Mouse (Mus musculus) bone marrow macrophage, adult 2 months (primary cell): ENCODE measurements around the gene Gm3625.

ENCODE experiments used
- CTCF ChIP-seq: IDR thresholded peaks from 2 replicates; pipeline ENCODE4 v1.5.1; 2012; ENCODE audit warnings: low read depth, mild to moderate bottlenecking, low read length, moderate library complexity
- POLR2A ChIP-seq: IDR thresholded peaks from 2 replicates; pipeline ENCODE4 v1.6.1; 2012; ENCODE audit warnings: mild to moderate bottlenecking, low read depth, low read length, borderline replicate concordance

DNA sequence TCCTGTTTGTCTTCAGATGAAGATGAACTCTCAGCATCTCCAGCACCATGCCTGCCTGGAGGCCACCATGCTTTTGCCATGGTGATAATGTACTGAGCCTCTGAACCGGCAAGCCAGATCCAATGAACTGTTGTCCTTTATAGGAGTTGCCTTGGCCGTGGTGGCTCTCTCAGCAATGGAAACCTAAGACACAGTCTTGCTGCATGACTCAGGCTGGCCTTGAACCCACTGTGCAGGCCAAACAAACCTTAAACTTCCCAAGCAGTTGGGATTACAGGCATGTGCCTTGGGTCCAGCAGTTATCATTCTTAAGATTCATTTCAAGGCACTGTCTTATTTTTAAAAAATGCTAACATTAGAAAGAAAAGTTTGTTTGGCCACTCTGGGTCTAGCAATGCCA lies 4.9 kb downstream of the Gm3625 start:
- TF ChIP-seq POLR2A (no peak), CTCF (no peak)
